Mouse (Mus musculus): ENCODE data around the gene Atp8a2. TPM values are rescaled to one million over a fixed set of nuclear protein-coding genes. Genes with fewer than 3 reads are reported as not detected.
"Not testable (repeated sequence)": the region's sequence is repeated elsewhere in the genome, so short reads cannot be mapped to it uniquely, and the experiment has no call there.

Atp8a2 gene
- polyA plus RNA-seq, 1 experiment from 2014 or later, result 36.6 TPM

- no peak overlapping the region for H3K4me3 ChIP-seq
- peak overlapping the region; percentile 35; the same call in 1 of the 2 replicates for H3K27ac ChIP-seq (replicated peaks)
- 60% methylated on average over 13 of the region's 13 CpGs for WGBS
- H3K4me1 ChIP-seq (replicated peaks), result peaks cover 14% of the 10 kb centered on the region
- no peaks in the 10 kb centered on the region for H3K27me3 ChIP-seq
- no peaks in the 10 kb centered on the region for H3K9me3 ChIP-seq
- H3K4me2 ChIP-seq, result no peak overlapping the region
- ATAC-seq (ENCODE audit: low read depth), result peak; percentile 78
- no peak overlapping the region for H3K9ac ChIP-seq
- H3K36me3 ChIP-seq, result no peaks in the 10 kb centered on the region
Measured at GRCm38 (mm10) chr14:59931412-59932058, 265.4 kb downstream of the Atp8a2 start.

DNA sequence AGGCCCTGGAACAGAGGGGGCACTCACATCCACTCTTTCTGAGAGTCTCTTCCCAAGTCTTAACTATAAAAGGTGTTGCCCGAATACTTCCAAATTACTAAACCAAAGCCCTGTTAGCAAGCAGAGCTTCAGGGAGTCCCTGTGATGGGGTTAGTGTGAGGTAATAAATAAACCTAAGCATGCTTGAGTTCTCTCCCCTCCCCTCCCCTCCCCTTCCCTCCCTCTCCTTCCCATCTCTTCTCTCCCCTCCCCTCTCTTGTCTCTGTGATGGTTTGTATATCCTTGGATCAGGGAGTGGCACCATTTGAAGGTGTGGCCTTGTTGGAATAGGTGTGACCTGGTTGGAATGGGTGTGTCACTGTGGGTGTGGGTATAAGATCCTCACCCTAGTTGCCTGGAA is 267.8 kb downstream of the Atp8a2 start:
- not testable (repeated sequence) for H3K4me2 ChIP-seq; H3K9me3 ChIP-seq; H3K27me3 ChIP-seq; ATAC-seq (ENCODE audit: low read depth); H3K27ac ChIP-seq (replicated peaks); H3K4me3 ChIP-seq; H3K36me3 ChIP-seq; H3K9ac ChIP-seq
- H3K4me1 ChIP-seq (replicated peaks), result peaks cover 14% of the 10 kb centered on the region
- 83% methylated on average over 1 of the region's 1 CpGs for WGBS

GRCm38 (mm10) chr14:59928781-59929180 is 268.2 kb downstream of the Atp8a2 start:
- WGBS, result 80% methylated on average over 5 of the region's 5 CpGs
- Histone ChIP-seq H3K4me2 (no peak overlapping the region), H3K27ac (replicated peaks) (no peak overlapping the region), H3K9ac (no peak overlapping the region), H3K27me3 (no peaks in the 10 kb centered on the region), H3K36me3 (no peaks in the 10 kb centered on the region), H3K9me3 (no peaks in the 10 kb centered on the region), H3K4me3 (no peak overlapping the region), H3K4me1 (replicated peaks) (peaks cover 14% of the 10 kb centered on the region)
- ATAC-seq (ENCODE audit: low read depth), result no peak

DNA sequence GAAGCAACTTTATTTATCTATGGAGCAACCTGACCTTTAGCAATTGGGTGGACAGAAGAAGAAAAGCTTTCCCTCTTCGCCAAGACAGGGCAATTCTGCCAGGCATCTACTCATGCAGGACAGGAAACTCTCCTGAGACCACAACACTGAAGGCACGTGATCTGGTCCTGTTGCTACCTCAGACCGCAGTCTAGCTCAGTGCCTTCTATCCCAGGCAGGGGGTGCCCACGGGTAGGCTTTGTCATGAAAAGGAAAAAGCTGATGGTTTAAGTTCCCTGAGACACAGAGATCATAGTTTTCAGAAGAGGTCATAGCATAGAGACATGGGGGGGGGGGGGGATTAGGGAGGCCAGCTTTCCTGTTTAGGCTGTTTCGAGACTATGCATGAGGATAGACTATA is 269.2 kb downstream of the Atp8a2 start:
- H3K4me1 ChIP-seq (replicated peaks), result peaks cover 14% of the 10 kb centered on the region
- WGBS, result 74% methylated on average over 5 of the region's 5 CpGs
- no peaks in the 10 kb centered on the region for H3K9me3 ChIP-seq
- H3K4me2 ChIP-seq, result no peak overlapping the region
- H3K4me3 ChIP-seq, result no peak overlapping the region
- no peaks in the 10 kb centered on the region for H3K27me3 ChIP-seq
- no peak overlapping the region for H3K27ac ChIP-seq (replicated peaks)
- H3K36me3 ChIP-seq, result no peaks in the 10 kb centered on the region
- no peak for ATAC-seq (ENCODE audit: low read depth)
- no peak overlapping the region for H3K9ac ChIP-seq

DNA sequence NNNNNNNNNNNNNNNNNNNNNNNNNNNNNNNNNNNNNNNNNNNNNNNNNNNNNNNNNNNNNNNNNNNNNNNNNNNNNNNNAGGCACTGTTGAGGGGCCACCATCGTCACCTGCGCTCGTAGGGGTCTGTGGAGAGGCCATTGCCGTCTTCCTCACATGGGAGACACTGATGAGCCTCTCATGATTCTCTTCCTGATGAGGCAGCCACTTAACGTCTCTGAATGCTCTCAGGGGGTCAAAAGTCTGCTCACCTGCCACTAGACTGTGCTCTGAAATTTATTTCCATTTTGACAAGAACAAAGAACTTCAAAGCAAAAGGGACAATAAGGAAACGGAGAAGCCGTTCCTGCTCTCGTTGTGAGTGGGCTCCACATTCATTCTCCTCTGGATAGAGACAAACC is 277.1 kb downstream of the Atp8a2 start:
- Histone ChIP-seq H3K4me1 (replicated peaks) (no peaks in the 10 kb centered on the region), H3K4me3 (no peak overlapping the region), H3K27ac (replicated peaks) (no peak overlapping the region), H3K9ac (no peak overlapping the region), H3K36me3 (no peaks in the 10 kb centered on the region), H3K9me3 (no peaks in the 10 kb centered on the region), H3K27me3 (no peaks in the 10 kb centered on the region), H3K4me2 (no peak overlapping the region)
- WGBS, result 44% methylated on average over 8 of the region's 8 CpGs
- ATAC-seq (ENCODE audit: low read depth), result no peak

- no peak overlapping the region for H3K4me2 ChIP-seq
- 66% methylated on average over 7 of the region's 7 CpGs for WGBS
- no peaks in the 10 kb centered on the region for H3K36me3 ChIP-seq
- no peak overlapping the region for H3K27ac ChIP-seq (replicated peaks)
- H3K9ac ChIP-seq, result no peak overlapping the region
- no peaks in the 10 kb centered on the region for H3K27me3 ChIP-seq
- no peaks in the 10 kb centered on the region; the same call in 1 of the 2 replicates for H3K4me1 ChIP-seq (replicated peaks)
- no peaks in the 10 kb centered on the region for H3K9me3 ChIP-seq
- no peak for ATAC-seq (ENCODE audit: low read depth)
- no peak overlapping the region for H3K4me3 ChIP-seq
Measured at GRCm38 (mm10) chr14:59903484-59904130, 293.4 kb downstream of the Atp8a2 start.

DNA sequence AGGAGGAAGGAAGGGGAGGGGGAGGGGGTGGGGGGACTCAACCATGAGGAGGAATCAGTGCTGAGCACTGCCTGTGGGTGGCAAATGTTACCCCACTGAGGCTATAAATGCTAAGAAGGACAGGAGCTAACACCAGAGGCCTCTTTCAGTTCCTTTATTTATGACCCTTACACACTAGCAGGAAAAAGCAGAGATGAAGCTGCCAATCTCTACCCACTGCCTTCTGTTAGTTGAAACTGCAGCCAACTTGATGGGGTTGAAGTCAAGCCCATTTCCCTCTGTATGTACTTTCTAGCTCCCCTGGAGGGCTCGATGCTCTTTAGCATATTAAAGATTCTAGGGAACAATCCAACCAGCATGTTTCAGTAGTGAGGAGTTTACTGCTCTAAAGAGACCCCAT is 303.0 kb downstream of the Atp8a2 start:
- no peak for ATAC-seq (ENCODE audit: low read depth)
- no peaks in the 10 kb centered on the region for H3K36me3 ChIP-seq
- H3K4me2 ChIP-seq, result no peak overlapping the region
- H3K4me3 ChIP-seq, result no peak overlapping the region
- H3K4me1 ChIP-seq (replicated peaks), result no peaks in the 10 kb centered on the region
- 53% methylated on average over 1 of the region's 1 CpGs for WGBS
- no peaks in the 10 kb centered on the region for H3K9me3 ChIP-seq
- H3K9ac ChIP-seq, result no peak overlapping the region
- no peak overlapping the region for H3K27ac ChIP-seq (replicated peaks)
- H3K27me3 ChIP-seq, result no peaks in the 10 kb centered on the region

DNA sequence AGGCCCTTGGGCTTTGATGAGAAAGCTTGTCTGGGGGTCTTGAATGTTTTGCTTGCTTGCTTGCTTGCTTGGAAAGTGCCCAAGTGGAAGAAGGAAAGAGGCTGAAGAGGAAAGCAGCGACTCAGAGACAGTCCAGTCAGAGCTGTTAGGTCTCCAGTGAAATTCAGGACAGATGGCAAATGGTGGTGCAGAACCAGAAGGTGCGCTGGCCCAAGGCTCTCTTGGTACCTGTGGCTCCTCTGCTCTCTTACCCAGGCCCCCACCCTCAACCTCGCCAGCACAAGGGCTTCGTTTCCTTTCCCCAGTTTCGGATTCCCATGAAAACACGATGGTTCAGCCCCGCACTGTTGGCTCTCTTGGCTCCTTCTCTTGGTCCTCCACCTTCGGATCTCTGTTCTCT is 304.9 kb downstream of the Atp8a2 start:
- ATAC-seq (ENCODE audit: low read depth), result no peak
- no peak overlapping the region for H3K4me3 ChIP-seq
- H3K27ac ChIP-seq (replicated peaks), result no peak overlapping the region
- H3K36me3 ChIP-seq, result no peaks in the 10 kb centered on the region
- no peak overlapping the region for H3K4me2 ChIP-seq
- no peak overlapping the region for H3K9ac ChIP-seq
- H3K4me1 ChIP-seq (replicated peaks), result peaks cover 11% of the 10 kb centered on the region; the same call in 1 of the 2 replicates
- no peaks in the 10 kb centered on the region for H3K27me3 ChIP-seq
- no peaks in the 10 kb centered on the region for H3K9me3 ChIP-seq
- WGBS, result 87% methylated on average over 8 of the region's 8 CpGs

- ATAC-seq (ENCODE audit: low read depth), result no peak
- Histone ChIP-seq H3K4me1 (replicated peaks) (peaks cover 14% of the 10 kb centered on the region; the same call in 1 of the 2 replicates), H3K27me3 (no peaks in the 10 kb centered on the region), H3K9ac (no peak overlapping the region), H3K36me3 (no peaks in the 10 kb centered on the region), H3K4me3 (no peak overlapping the region), H3K27ac (replicated peaks) (no peak overlapping the region), H3K4me2 (no peak overlapping the region), H3K9me3 (no peaks in the 10 kb centered on the region)
- 90% methylated on average over 5 of the region's 5 CpGs for WGBS
Measured at GRCm38 (mm10) chr14:59891491-59891890, 305.5 kb downstream of the Atp8a2 start.

DNA sequence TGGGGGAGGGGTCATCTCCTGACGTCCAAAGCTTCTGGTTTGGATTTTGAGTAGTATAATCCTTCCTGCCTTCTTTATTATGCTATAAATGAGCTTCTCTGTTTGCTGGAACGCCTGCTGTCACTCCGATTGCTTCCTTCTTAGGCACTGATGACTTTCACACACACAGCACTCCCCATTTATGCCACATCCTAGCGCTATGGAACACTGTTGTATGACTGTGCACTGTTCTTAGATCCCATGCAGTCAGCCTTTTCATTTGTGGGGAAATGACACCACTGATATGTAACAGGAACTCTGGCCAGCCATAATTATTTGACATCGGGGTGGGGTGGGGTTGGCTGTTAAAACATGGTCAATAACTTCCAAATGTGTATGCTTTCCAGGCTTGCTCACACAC is 306.2 kb downstream of the Atp8a2 start:
- no peak overlapping the region for H3K4me2 ChIP-seq
- H3K27me3 ChIP-seq, result no peaks in the 10 kb centered on the region
- no peak overlapping the region for H3K27ac ChIP-seq (replicated peaks)
- no peak overlapping the region for H3K9ac ChIP-seq
- no peaks in the 10 kb centered on the region for H3K36me3 ChIP-seq
- no peak overlapping the region for H3K4me3 ChIP-seq
- peaks cover 14% of the 10 kb centered on the region; the same call in 1 of the 2 replicates for H3K4me1 ChIP-seq (replicated peaks)
- WGBS, result 65% methylated on average over 5 of the region's 5 CpGs
- no peak for ATAC-seq (ENCODE audit: low read depth)
- H3K9me3 ChIP-seq, result no peaks in the 10 kb centered on the region

DNA sequence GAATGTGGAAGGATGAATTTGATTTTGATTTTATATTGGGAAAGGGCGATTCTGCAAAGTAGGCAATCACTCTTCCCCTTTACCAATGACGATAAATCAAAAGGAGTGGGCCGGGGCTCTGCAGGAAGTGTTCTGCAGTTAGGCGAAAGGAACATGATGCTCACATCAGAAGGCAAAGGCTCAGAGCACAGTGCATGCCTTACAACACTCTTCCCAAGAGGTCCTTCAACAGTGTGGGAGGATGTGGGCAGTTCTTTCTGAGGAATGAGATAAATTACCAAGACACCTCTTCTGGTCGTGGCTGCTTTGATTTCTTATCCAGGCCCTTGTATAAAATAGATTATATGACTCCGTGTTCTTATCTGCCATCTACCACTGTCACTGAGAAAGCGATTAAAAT is 306.9 kb downstream of the Atp8a2 start:
- ATAC-seq (ENCODE audit: low read depth), result no peak
- H3K27me3 ChIP-seq, result no peaks in the 10 kb centered on the region
- no peaks in the 10 kb centered on the region for H3K9me3 ChIP-seq
- no peak overlapping the region for H3K27ac ChIP-seq (replicated peaks)
- no peak overlapping the region for H3K4me2 ChIP-seq
- H3K36me3 ChIP-seq, result no peaks in the 10 kb centered on the region
- peaks cover 14% of the 10 kb centered on the region; the same call in 1 of the 2 replicates for H3K4me1 ChIP-seq (replicated peaks)
- no peak overlapping the region for H3K4me3 ChIP-seq
- WGBS, result 78% methylated on average over 7 of the region's 7 CpGs
- H3K9ac ChIP-seq, result no peak overlapping the region

DNA sequence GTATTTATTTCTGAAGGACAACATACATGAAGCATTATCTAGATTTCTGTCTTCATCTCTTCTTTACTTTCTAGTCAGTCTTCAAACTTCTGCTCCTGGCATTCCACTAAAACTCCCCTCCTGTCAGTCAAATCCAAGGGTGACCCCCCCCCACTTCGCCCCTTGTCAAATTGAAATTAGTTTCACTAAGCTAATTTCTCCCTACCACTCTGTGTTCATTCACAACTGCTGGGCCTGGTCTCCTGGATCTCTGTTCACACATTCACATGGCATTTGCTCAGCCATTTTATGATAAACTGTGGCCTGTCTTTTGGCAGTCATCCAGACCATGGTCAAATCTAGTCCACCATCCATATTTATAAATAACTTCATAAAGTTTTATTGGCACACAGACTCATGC is 308.5 kb downstream of the Atp8a2 start:
- Histone ChIP-seq H3K4me3 (no peak overlapping the region), H3K9me3 (no peaks in the 10 kb centered on the region), H3K9ac (no peak overlapping the region), H3K27ac (replicated peaks) (no peak overlapping the region), H3K27me3 (no peaks in the 10 kb centered on the region), H3K4me2 (no peak overlapping the region), H3K4me1 (replicated peaks) (peaks cover 14% of the 10 kb centered on the region; the same call in 1 of the 2 replicates), H3K36me3 (no peaks in the 10 kb centered on the region)
- 89% methylated on average over 1 of the region's 1 CpGs for WGBS
- ATAC-seq (ENCODE audit: low read depth), result no peak

GRCm38 (mm10) chr14:59888046-59888445 is 308.9 kb downstream of the Atp8a2 start:
- Histone ChIP-seq H3K36me3 (no peaks in the 10 kb centered on the region), H3K4me2 (no peak overlapping the region), H3K9me3 (no peaks in the 10 kb centered on the region), H3K9ac (no peak overlapping the region), H3K27me3 (no peaks in the 10 kb centered on the region), H3K4me3 (no peak overlapping the region), H3K4me1 (replicated peaks) (peaks cover 14% of the 10 kb centered on the region; the same call in 1 of the 2 replicates), H3K27ac (replicated peaks) (no peak overlapping the region)
- ATAC-seq (ENCODE audit: low read depth), result no peak
- WGBS, result 84% methylated on average over 6 of the region's 6 CpGs
